Comparison of ENCODE assay signal across 8 mouse cellular contexts in the genomic region with DNA sequence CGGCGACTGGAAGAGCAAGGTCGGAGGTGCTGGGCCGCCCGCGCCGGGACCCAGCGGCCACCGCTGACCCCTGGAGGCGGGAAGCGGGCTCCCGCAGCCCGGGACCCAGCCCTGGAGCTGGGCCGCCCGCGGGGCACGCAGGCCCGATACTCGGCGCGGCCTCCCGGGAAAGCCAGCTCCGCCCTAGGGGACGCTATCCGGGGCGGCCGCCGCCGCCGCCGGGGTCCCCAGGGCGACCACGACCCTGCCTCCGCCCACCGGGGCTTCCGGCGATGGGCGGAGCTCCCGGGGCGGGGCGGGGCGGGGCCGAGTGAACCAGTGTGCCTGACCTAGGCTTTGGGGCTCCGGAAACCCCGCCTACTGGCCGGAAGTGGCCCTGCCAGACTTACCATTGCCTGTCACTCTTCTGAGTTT. TPM values are rescaled to one million over a fixed set of nuclear protein-coding genes. Genes with fewer than 3 reads are reported as not detected.
DNase-seq lines count a peak whose midpoint lies in the region; ATAC-seq lines count a peak whose summit lies in the region.

No protein-coding gene starts in this region.

- no peaks in the 10 kb centered on the region for H3K27me3 ChIP-seq in hindbrain, embryonic 14.5 days (ENCODE audit: control insufficient read depth, insufficient read depth, low read length)

- peaks cover 13% of the 10 kb centered on the region for H3K4me1 ChIP-seq in hindbrain, embryonic 14.5 days (replicated peaks; ENCODE audit: control insufficient read depth, insufficient read depth, low read length)

- H3K36me3 ChIP-seq in hindbrain, embryonic 14.5 days (replicated peaks; ENCODE audit: control insufficient read depth, insufficient read depth) = peaks cover 27% of the 10 kb centered on the region

- under 1% methylated on average over 14 of the region's 46 CpGs for WGBS in hindbrain, embryonic 14.5 days

- H3K27ac ChIP-seq in hindbrain, embryonic 14.5 days = peak overlapping the region; percentile 91

- H3K9ac ChIP-seq in hindbrain, embryonic 14.5 days = peak overlapping the region; percentile 90

- peak; percentile 84 to 90 for DNase-seq in cerebellum, postnatal 36 days
- peak; percentile 65 to 82 for DNase-seq in frontal cortex, postnatal 36 days (ENCODE audit: low spot score in 2 of 2)
- peak; percentile 80 for DNase-seq in hindbrain, embryonic 14.5 days (ENCODE audit: low spot score)
- peak; percentile 76 for DNase-seq in left cerebral cortex, adult 11 months (ENCODE audit: low spot score)
- peak; percentile 91 to 96 for DNase-seq in lung, postnatal 4 days
- DNase-seq in right cerebral cortex, adult 2 months (ENCODE audit: low spot score in 2 of 2) = peak; percentile 75 to 79
- DNase-seq in urinary bladder, postnatal 25 days (ENCODE audit: low spot score) = peak; percentile 72

- H3K9me3 ChIP-seq in hindbrain, embryonic 14.5 days (ENCODE audit: control insufficient read depth, low read length) = no peaks in the 10 kb centered on the region

- peak; percentile 93 for ATAC-seq in activated CD4-positive, CD25-positive, alpha-beta regulatory T cell, adult 4 months
- ATAC-seq in hindbrain, embryonic 14.5 days (ENCODE audit: low FRiP score) = peak; percentile 95

- H3K4me3 ChIP-seq in hindbrain, embryonic 14.5 days (replicated peaks; ENCODE audit: low read length) = peak overlapping the region; percentile 99

- peak overlapping the region; percentile 62 for H3K4me2 ChIP-seq in hindbrain, embryonic 14.5 days (replicated peaks)

RNA-seq across cellular contexts. Expression of a gene that starts 3.3 kb away (rescaled TPM):
- under 1 TPM in 1 of 2 experiments, not detected in 1; 0.34 TPM for polyA plus RNA-seq in activated CD4-positive, CD25-positive, alpha-beta regulatory T cell, adult 4 months (2017; shearing (Covaris generic))
- polyA plus RNA-seq in hindbrain, embryonic 14.5 days (2014; fragmentation: Nextera tagmentation; extraction: Ambion mirVana) = not detected in 2 replicates

RNA-seq across cellular contexts. Expression of a gene that starts 9.3 kb away (rescaled TPM):
- polyA plus RNA-seq in activated CD4-positive, CD25-positive, alpha-beta regulatory T cell, adult 4 months (2017; shearing (Covaris generic)) = 10 to 100 TPM; 29.7 to 39.0 TPM
- polyA plus RNA-seq in hindbrain, embryonic 14.5 days (2014; fragmentation: Nextera tagmentation; extraction: Ambion mirVana) = 77.4 and 81.5 TPM in 2 replicates

RNA-seq across cellular contexts. Expression of a gene that starts 51.3 kb away (rescaled TPM):
- 10 to 100 TPM; 22.0 to 24.1 TPM for polyA plus RNA-seq in activated CD4-positive, CD25-positive, alpha-beta regulatory T cell, adult 4 months (2017; shearing (Covaris generic))
- polyA plus RNA-seq in hindbrain, embryonic 14.5 days (2014; fragmentation: Nextera tagmentation; extraction: Ambion mirVana) = 14.8 and 15.9 TPM in 2 replicates

RNA-seq across cellular contexts. Expression of a gene that starts 51.8 kb away (rescaled TPM):
- 10 to 100 TPM; 13.3 to 13.9 TPM for polyA plus RNA-seq in activated CD4-positive, CD25-positive, alpha-beta regulatory T cell, adult 4 months (2017; shearing (Covaris generic))
- 18.3 and 25.2 TPM in 2 replicates for polyA plus RNA-seq in hindbrain, embryonic 14.5 days (2014; fragmentation: Nextera tagmentation; extraction: Ambion mirVana)

Comparison
In these comparisons a context has a peak if more than half of its experiments do, and no peak if none do; other contexts are left out.
1. Peak in every context shown above with its lines: DNase-seq, ATAC-seq, H3K4me3 ChIP-seq and H3K27ac ChIP-seq.